Mouse (Mus musculus) monocyte, adult 5-6 weeks (primary cell): ENCODE measurements around the gene Abhd2. TPM values are rescaled to one million over a fixed set of nuclear protein-coding genes. Genes with fewer than 3 reads are reported as not detected.

ENCODE experiments used
- ATAC-seq: fragments of 153-309, 156-312 bp; replicated peaks from 2 replicates; pipeline ENCODE4 v1.8.0; 2017; ENCODE audit warnings: mild to moderate bottlenecking; ENCODE audit not compliant: low TSS enrichment, insufficient number of reproducible peaks, severe bottlenecking, poor library complexity, low FRiP score
- total RNA-seq: library from RNA; stranded (forward); fragments of 200-1000, 200-491, 200-594 nt; gene quantifications from 3 replicates; pipeline ENCODE4 v1.2.3, GENCODE M21; 2017

Gene Abhd2
- total RNA-seq, 1 experiment from 2014 or later, result 39.9 TPM

DNA sequence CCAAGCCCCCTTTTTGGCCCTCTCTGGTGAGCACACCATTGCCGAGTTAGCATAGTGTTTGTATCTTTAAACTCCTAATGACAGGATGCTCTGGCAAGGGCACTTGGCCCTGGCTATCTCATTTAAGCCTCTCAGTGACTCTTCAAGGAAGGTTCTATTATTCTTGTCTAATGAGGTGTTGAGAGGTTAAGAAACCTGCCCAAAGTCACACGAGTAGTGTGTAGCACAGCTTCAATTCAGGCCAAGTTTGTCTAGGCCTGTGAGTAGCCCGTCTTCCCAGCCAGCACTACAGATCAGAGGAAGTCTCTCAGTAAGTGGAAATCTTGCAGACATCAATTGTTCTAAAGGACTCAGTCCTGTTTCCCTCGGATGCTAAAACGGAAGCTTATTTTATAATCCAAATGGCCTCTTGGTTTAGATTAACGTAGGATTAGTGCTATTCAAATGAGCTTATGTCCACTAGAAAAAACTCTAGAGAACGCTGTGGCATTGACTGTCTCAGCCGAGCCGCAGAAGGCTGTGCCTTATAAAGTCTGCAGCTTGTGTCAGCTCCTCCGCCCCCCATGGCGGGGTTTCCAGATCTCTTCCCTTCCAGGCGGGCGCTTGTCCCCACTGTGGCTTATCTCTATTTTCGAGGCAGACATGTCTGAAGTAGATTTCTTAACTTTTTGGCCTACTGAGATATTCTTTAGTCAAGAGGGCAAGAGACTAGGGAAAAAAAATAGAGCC is 11.3 kb downstream of the Abhd2 start:
- ATAC-seq, result no peak

DNA sequence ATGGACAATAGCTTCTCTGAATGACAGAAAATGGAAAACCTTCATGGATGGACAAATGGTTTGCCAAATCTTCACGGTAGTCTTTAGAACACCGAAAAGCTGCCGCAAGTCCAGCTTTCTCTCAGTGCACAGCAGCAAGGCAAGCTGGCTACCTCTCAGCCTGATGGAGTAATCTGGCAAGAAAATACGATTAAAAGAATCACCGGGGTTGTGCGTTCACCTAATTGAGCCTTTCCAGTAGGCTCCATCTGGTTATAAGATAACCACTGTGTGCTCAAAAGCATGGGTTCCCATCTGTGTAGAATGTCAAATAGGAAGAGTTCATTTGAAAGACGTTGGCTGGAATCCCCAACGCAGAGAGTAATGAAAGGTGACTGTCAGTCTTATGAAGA is 11.9 kb downstream of the Abhd2 start:
- ATAC-seq, result no peak

DNA sequence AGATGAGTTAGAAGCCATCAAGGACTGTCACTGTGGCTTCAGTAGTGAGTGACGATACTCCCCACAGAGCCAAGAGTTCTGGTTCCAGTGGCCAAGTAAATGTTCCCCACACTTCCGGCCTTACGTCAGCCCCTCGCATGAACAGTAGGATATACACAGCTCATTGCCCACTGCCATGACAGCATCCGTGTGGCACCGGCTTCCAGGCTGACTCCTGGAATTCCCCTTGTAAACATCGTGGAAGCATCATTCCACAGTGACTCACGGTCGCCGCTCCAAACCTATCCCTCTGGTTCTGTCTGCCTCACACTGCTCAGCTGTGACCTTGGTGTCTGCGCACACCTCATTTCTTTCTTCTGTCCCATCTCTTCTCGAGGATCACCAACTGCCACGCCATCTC is 12.4 kb downstream of the Abhd2 start:
- ATAC-seq, result no peak

DNA sequence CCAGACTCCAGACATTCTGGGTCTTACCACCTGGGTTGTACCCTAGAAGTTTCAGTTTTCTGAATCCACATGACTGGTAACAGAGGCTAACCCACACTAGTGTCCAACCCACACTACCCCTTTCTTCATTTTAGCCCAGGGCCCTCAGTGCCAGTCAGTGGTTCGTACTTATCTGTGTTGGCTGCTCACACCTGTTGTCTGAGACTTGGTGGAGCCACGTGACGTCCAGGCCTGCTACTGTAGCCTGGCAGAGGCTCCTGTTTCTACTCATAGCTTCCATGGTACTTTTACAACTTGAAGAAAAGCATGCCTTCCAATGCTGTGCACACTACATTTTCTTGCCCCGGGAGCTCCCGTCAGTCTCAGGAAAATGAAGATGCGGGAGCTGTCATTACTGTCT is 14.2 kb downstream of the Abhd2 start:
- ATAC-seq, result no peak

DNA sequence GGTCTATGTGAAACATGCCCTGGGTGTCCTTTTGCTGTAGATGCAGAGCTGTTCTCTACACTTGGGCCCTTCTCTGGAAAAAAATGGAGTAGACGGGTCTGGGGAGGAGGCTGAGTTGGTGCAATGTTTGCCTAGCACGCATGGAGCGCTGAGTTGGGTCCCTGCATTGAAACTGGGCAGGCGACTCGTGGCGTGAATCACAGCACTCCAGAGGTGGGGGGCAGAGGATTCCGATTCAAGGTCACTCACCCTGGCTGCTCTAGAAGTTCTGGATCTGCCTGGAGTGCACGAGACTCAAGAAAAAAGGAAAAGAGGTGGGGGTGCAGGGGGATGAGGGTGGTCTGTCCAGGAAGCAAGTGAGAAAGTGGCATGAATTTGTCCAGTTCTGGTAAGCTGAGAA is 14.9 kb downstream of the Abhd2 start:
- ATAC-seq, result no peak

DNA sequence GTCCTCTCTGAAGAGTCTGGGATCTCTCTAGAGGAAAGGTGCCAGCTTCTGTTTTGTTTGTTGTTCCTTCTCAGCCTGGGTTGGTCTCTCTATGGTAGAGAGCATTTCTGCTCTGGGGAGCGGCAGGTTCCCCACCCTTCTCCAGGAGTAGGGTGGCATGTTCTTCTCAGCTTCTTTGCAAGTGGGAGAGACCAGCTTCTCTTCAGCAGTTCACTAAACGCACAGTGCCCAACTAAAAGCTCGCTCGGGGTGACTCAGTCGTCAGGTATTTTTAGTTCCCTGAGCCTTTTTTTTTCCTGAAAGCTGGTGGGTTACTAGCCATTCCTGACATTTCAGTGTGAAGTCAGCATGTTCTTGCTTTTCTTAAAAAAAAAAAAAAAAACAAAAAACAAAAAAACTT is 15.4 kb downstream of the Abhd2 start:
- ATAC-seq, result no peak

DNA sequence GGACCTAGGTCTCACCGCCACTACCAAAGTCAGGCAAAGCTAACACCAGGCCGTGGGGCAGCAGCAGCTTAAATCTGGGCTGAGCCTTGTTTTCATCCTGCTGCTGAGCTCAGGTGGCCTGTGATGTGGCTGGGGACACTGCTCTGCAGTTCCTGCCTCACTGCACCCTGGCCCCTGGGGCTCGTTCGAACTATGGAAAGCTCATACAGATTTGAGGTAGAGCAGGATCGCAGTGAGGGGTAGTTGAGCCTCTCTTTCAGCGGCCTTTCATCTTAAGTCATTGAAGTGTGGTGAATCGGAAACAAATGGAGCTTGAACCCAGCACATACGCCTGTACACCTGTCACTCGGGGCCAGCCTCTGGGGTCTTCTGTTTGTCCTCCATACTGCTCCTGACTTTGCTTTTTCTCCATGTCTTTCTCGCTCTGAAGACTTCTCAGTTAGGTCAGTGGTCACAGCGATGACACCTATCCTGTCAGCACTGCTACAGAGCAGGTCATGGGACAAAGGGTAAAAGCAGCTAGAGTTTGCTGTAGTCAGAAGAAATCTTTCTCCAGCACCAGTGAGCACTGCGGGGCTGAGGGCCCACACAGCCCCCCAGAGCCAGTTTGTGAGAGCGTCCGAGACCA is 20.7 kb downstream of the Abhd2 start:
- no peak for ATAC-seq

DNA sequence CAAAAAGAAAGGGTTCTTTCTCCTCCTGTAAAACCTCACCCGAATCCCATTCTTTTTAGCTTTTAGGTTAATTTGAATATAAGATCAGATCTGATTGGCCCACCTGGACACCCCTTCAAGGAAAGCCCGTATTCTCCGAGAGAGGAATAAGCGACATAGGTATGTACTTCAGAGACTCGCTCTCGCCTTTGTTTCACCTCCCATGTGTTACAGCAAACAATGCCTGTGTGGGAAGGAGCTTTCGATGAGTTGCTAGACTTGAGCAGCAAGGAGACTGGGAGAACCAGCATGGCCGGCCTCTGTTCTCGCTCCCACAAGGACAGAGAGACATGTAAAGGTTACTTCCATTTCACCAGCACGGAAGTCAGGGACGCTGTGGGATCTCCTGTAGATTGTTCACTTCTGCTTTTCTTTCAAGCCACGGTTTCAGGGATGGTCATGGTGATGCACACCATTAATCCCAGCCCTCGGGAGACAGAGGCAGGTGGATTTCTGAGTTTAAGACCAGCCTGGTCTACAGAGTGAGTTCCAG is 21.5 kb downstream of the Abhd2 start:
- ATAC-seq, result no peak

DNA sequence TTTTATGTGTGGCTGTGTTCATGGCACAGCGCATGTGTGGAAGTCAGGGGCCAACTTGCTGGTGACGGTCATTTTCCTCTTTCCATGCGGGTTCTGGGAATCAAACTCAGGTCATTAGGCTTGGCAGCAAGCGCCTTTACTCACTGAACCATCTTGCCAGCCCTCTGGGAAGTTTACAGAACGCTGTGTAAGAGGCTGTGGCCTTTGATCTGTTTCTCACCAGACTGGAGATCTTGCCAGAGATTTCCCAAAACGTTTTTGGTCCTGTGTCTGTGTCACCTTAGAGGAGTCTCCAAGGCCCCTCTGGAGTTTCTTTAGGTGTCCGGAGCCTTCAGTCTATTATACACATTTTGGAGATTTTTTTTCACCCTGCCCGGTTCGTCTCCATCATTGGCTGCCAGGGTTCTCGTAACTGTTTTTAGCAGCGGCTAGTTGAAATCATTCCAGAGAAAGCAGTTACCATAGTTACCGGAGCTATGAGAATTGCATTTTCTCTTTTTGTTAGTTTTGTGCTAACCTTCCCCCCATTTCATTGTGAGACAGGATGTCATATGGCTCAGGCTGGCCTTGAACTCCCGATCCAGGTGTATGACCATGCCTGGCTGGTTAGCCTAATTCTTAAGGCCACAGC is 22.3 kb downstream of the Abhd2 start:
- no peak for ATAC-seq

DNA sequence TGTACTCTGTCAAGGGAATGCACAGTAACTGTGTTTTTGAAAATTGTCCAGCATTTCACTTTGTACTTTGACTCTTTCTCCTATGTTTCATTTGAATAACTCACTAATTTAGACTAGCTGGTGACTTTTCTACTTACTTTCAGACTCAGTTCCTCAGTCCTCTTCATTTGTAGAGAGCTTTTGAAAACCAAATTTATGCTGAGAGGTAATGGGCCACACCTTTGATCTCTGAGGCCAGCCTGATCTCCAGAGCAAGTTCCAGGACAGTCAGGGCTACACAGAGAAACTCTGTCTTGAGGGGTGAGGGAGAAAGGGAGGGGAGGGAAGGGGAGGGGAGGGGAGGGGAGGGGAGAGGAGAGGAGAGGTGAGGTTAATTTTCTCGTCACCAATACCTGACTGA is 25.7 kb downstream of the Abhd2 start:
- ATAC-seq, result no peak

DNA sequence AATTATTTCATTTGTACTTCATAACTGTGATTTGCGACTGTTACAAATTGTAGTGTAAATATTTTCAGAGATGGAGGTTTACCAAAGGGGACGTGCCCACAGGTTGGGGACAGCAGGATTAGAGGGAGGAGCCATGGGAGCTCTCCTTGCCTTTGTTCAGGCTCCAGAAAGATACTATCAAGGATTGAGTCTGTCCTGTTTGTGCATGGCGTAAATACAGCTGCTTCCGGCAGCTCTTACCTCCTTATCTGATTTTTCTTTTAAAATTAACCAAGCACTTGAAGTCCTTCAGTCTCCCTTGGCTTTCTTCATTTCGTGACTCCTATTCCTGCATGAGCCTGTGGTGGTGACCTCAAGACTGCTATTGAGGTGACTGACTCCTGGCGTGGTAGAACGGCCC is 26.5 kb downstream of the Abhd2 start:
- ATAC-seq, result no peak

DNA sequence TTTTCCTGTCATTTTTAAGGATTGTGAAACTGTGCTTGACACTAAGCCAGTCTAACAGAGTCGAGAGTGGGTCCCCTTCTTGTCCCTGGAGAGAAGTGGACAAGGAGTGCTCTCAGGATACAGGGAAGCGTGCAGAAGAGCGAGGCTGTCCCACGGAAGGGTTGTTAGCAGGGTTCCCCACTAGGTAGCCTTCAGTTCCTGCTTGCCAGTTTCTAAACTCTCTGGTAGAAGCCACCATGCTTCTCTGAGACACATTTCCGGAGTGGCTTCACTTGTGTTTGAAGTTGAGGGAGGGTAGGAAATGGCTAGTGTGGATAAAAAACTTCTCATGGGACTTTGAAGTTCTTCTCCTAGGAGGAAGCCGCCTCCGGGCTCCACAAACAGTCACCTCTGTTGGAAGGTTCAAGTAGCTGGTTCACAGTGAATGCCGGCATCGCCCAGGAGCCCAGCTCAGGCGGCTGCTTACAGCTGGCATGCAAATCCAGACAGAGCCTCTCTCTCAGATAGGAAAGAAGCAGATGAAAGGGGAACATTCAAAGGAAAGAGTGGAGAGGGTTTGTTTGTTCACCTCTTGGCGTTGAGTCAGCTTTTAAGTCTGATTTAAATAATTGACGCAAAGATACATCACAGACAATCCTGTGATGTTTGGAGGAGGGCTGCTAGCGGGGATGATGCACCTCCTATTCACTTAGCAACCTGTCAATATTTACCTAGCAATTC is 27.6 kb downstream of the Abhd2 start:
- no peak for ATAC-seq

DNA sequence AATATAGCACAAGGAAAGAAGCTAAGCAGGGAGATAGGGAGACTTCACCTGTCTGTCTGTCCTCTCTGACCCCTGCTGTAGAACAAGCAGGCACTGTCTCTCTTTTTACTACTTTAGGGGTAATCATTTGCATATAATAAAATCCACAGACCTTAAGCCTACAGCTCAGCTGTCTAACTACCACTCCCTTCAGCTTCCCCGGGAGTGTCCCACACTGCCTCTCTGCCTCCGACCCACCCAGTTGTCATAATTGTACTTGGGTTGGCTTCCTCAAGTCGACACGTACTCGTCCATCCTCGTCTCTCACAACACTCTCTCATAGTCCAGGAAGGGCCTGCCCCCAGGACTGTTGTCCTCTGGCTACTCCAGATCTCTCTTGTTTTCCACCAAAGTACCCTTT is 29.1 kb downstream of the Abhd2 start:
- no peak for ATAC-seq

DNA sequence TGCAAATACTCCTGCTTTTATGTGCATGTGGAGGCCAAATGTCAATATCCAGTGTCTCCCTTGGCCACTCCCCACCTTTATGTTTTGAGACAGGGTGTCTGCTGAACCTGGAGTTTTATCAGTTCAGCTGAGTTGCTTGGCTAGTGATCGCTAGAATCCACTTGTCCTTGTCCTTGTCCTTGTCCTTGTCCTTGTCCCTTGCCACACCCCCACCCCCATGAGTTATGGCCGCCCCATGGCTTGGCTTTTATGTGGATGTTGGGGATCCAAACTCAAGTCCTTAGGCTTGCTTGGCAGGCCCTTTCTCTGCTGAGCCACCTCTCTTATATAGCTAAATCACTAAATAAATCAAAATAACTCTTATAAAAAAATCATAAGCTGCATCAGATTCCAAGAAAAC is 29.6 kb downstream of the Abhd2 start:
- ATAC-seq, result no peak

DNA sequence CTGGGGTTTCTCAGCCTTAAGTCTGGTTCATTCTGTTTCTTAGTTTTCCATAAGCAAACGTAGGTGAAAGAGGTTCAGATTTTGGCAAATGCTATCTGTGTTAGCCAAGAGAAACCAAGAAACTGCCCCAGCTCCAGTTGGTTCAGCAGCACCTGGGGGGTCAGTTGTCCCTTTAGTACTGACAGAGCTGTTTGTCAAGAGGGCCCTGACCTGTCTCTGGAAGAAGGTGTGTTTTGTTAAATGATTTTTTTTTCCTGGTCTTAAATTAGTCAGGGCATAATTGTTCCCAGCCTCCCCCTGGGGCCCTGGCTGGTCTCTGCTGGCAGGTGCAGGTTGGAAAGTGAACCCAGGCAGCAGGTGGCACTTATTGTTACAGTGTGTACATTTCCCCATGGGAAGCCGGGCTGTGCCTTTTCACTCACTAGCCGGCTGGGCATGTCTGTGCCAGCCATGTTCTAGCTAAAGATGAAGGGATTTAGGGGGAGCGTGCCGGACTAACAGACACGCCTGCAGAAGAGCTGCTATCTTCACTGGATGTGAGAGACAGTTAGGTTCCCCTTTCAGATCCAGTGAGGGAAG is 30.3 kb downstream of the Abhd2 start:
- no peak for ATAC-seq

DNA sequence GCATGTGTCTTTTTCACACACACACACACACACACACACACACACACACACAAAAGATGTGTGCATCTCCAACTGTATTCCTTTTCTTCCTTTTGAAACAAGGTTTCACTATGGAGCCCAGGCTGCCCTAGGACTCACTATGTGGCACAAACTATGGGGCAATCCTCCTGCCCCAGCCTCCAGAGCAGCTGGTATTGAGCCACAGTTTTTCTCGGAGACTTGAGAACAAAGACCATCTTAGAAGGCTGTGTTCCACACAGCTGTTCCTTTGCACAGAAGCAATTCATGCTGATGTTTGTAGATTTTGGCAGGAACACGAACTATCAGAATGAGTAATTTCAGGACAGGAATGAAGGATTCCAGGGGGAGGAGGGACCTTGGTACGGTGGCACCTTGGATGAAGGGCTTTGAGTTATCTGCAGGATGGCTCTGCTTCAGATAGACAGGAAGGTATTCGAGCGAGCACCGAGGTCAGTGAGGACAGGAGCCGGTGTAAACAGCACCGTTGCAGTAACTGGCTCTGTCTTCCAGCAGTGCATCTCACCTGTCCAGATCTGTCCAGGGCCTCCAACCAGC is 35.5 kb downstream of the Abhd2 start:
- ATAC-seq, result no peak

DNA sequence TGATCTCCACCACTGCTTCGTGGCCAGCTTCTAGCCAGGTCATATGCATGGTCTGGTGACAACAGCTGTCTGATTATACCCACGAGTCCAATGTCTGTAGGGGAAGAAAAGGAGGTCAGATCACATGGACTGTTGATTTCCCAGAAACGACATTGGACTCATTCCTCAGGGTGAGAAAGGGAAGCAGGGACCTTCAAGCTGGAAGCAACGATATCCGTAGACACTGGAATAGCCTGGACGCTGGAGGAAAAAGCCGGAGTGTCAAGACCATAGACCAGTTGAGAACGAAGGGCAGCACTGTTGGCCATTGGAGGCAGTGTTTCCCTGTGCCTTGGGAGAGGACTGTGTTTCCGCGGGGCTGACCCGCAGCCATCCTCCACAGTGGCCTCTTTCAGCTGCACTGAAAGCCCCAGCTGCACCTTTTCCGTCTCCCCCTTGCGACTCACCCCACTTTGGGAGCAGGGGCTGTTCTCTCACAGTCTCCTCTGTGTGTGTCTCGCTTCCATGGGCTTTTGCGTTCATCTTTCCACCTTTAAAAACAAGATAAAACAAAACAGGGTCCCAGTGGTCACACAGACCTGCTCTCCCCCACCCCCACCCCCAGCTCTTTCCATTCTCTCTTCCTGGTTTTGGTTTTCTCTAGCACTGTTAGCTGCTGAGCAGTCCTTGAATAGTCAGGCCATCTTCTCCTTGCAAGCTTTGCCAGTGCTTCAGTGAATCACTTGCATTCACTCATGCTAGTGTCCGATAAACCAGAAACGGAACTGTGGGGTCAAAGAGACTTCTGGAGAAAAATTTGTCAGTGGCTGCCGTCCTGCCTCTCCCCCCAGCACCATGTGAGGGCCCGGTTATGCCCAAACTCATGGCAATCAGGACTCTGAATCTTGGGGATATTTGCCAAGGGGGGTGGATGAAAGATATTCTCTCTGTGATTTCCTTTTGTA is 36.5 kb downstream of the Abhd2 start:
- ATAC-seq, result no peak

DNA sequence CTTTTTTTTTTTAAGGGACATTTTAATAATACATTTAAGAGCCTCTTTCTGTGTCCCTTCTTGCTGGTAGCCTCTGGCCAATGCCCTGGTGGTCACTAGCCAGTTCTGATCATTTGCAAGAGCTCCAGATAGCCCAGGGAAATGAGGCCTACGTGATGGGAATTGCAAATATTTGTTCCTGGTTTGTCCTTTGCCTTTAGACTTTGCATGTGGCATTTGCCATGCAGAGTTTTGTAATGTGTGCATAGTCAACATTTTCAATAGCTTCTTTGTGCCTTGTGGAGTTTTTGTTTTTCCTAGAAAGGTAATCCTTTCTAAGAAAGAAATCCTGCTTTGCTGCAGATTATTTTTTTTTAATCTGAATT is 37.2 kb downstream of the Abhd2 start:
- ATAC-seq, result no peak
